24 mouse cellular contexts compared by ENCODE assay signal in genomic region chr1:37524669-37525068, GRCm38 (mm10). TPM values are rescaled to one million over a fixed set of nuclear protein-coding genes. Genes with fewer than 3 reads are reported as not detected.
DNase-seq lines count a peak whose midpoint lies in the region; ATAC-seq and TF ChIP-seq lines count a peak whose summit lies in the region.
"Had no signal": no experiment of that assay in that cellular context is flagged by ENCODE, and none has a peak within 500 bp of the region (broad histone marks: within the 10 kb centered on the region; RNA-seq: fewer than 3 reads in every experiment).

No protein-coding gene starts in this region.

- peak; percentile 28 for DNase-seq in 416B (ENCODE audit: low read depth)
- DNase-seq in gastrocnemius, adult 18-20 months (ENCODE audit: low spot score) = no peak
- no peak for DNase-seq in right cerebral cortex, postnatal 14 days
- no peak for DNase-seq in right cerebral cortex, postnatal 36 days (ENCODE audit: low spot score in 2 of 2)
- DNase-seq in heart, postnatal 14 days = no peak
- DNase-seq: adrenal gland, postnatal 10 days; adrenal gland, postnatal 36 days; cerebellum, adult 18-20 months; cerebellum, adult 9-10 months; cerebellum, postnatal 14 days; forebrain, postnatal 0 days; gastrocnemius, postnatal 25 days; heart, adult 2 months had no signal

- no peak overlapping the region for H3K4me3 ChIP-seq in small intestine, adult 2 months (ENCODE audit: low read depth, low read length)
- H3K4me3 ChIP-seq: embryonic facial prominence, embryonic 12.5 days; embryonic facial prominence, embryonic 15.5 days; heart, adult 2 months; heart, embryonic 10.5 days; heart, embryonic 13.5 days; hindbrain, embryonic 12.5 days; hindbrain, embryonic 15.5 days had no signal

- no peak for TF ChIP-seq POLR2A in small intestine, adult 2 months (IDR thresholded peaks at IDR 0.05; ENCODE audit: low read depth, low read length)

- H3K27me3 ChIP-seq in small intestine, adult 2 months (ENCODE audit: control insufficient read depth, insufficient read depth, low read length) = no peaks in the 10 kb centered on the region
- H3K27me3 ChIP-seq: embryonic facial prominence, embryonic 12.5 days; embryonic facial prominence, embryonic 15.5 days; heart, embryonic 13.5 days; hindbrain, embryonic 12.5 days; hindbrain, embryonic 15.5 days had no signal

- peak; percentile 39; the same call in 1 of the 2 replicates for ATAC-seq in common myeloid progenitor, adult 5-6 weeks (replicated peaks; ENCODE audit: low read depth, poor library complexity, severe bottlenecking)
- 0 out of 2 replicates have a peak, but pooled peaks have one; percentile 12 for ATAC-seq in megakaryocyte, adult 5-6 weeks (ENCODE audit: poor library complexity, severe bottlenecking)
- ATAC-seq: CD4-positive, CD25-positive, alpha-beta regulatory T cell, adult 4 months; forebrain, embryonic 14.5 days; forebrain, postnatal 0 days had no signal

- peaks cover 46% of the 10 kb centered on the region; the same call in 1 of the 2 replicates for H3K4me1 ChIP-seq in small intestine, adult 2 months (ENCODE audit: control insufficient read depth, insufficient read depth, insufficient read length, low read length)
- H3K4me1 ChIP-seq: embryonic facial prominence, embryonic 12.5 days; hindbrain, embryonic 12.5 days; hindbrain, embryonic 15.5 days had no signal

- peaks cover 38% of the 10 kb centered on the region for H3K36me3 ChIP-seq in small intestine, adult 2 months (ENCODE audit: control insufficient read depth, insufficient read depth, low read length)
- H3K36me3 ChIP-seq: embryonic facial prominence, embryonic 12.5 days; embryonic facial prominence, embryonic 15.5 days; heart, embryonic 10.5 days; heart, embryonic 13.5 days; hindbrain, embryonic 12.5 days; hindbrain, embryonic 15.5 days had no signal

- peak overlapping the region; percentile 79 for H3K27ac ChIP-seq in small intestine, adult 2 months (ENCODE audit: insufficient read depth, low read depth, low read length)
- H3K27ac ChIP-seq: embryonic facial prominence, embryonic 12.5 days; embryonic facial prominence, embryonic 15.5 days; heart, adult 2 months; heart, embryonic 10.5 days; heart, embryonic 13.5 days; hindbrain, embryonic 12.5 days; hindbrain, embryonic 15.5 days had no signal

- intact Hi-C loops in heart, postnatal 14 days (cut with DNase I) = no loop called here

- 64% methylated on average over 4 of the region's 4 CpGs for WGBS in small intestine, adult 2 months

- no peak for TF ChIP-seq CTCF in small intestine, adult 2 months (IDR thresholded peaks at IDR 0.05; ENCODE audit: extremely low read depth, insufficient read length, insufficient replicate concordance, low read depth, low read length)

RNA-seq across cellular contexts. Expression of gene Mgat4a, which starts 16.1 kb away (rescaled TPM):
- total RNA-seq in common myeloid progenitor, adult 5-6 weeks (2017) = 9.9 and 15.8 TPM in 2 replicates
- 3.5 and 5.1 TPM in 2 replicates for total RNA-seq in megakaryocyte, adult 5-6 weeks (2015)
- 5.5 and 6.9 TPM in 2 replicates for total RNA-seq in megakaryocyte, adult 5-6 weeks (2017)
- 21.6 and 53.3 TPM in 2 replicates for polyA plus RNA-seq in small intestine, adult 2 months (2012; rRNA removed)
- total RNA-seq in gastrocnemius, adult 18-20 months (2021) = 1 to 10 TPM; 4.8 to 8.7 TPM
- 10 to 100 TPM; 16.2 to 16.9 TPM for total RNA-seq in heart, postnatal 14 days (2021)
